Mouse (Mus musculus): ENCODE measurements around the gene Gm12216.

GRCm38 (mm10) chr11:53769185-53769576 is 89.9 kb downstream of the Gm12216 start:
- TF ChIP-seq CTCF (IDR thresholded peaks at IDR 0.05 in 2 of 3, conservative IDR thresholded peaks at IDR 0.05 in 1 of 3; ENCODE audit: control insufficient read depth in 1 of 3, insufficient read depth in 1 of 3, low read depth in 2 of 3, low read length in 3 of 3, poor library complexity in 1 of 3, severe bottlenecking in 1 of 3) (no peak), HCFC1 (IDR thresholded peaks at IDR 0.05; ENCODE audit: low read depth, low read length) (no peak), RCOR1 (IDR thresholded peaks at IDR 0.05; ENCODE audit: low read depth, low read length) (no peak), USF2 (IDR thresholded peaks at IDR 0.05; ENCODE audit: borderline replicate concordance in 1 of 2, insufficient read depth in 1 of 2, low read depth in 1 of 2, low read length in 2 of 2) (no peak), POLR2AphosphoS5 (IDR thresholded peaks at IDR 0.05; ENCODE audit: borderline replicate concordance, low read depth, low read length) (no peak), MAFK (IDR thresholded peaks at IDR 0.05; ENCODE audit: borderline replicate concordance, low read depth, low read length) (no peak), USF1 (IDR thresholded peaks at IDR 0.05; ENCODE audit: low read depth, low read length) (no peak), POLR2A (IDR thresholded peaks at IDR 0.05; ENCODE audit: control insufficient read depth in 1 of 2, insufficient read depth in 1 of 2, low read depth in 1 of 2, low read length in 2 of 2, poor library complexity in 1 of 2) (no peak), MEF2A (IDR thresholded peaks at IDR 0.05; ENCODE audit: extremely low read depth, insufficient replicate concordance, low read depth, low read length, poor library complexity, severe bottlenecking) (no peak), MXI1 (IDR thresholded peaks at IDR 0.05; ENCODE audit: low read depth, low read length) (no peak), POLR2AphosphoS2 (IDR thresholded peaks at IDR 0.05; ENCODE audit: low read length) (no peak), MYC (IDR thresholded peaks at IDR 0.05; ENCODE audit: low read depth, low read length) (no peak)
